Mouse (Mus musculus): Measurements from ENCODE around the gene P3h4.

Gene P3h4

DNA sequence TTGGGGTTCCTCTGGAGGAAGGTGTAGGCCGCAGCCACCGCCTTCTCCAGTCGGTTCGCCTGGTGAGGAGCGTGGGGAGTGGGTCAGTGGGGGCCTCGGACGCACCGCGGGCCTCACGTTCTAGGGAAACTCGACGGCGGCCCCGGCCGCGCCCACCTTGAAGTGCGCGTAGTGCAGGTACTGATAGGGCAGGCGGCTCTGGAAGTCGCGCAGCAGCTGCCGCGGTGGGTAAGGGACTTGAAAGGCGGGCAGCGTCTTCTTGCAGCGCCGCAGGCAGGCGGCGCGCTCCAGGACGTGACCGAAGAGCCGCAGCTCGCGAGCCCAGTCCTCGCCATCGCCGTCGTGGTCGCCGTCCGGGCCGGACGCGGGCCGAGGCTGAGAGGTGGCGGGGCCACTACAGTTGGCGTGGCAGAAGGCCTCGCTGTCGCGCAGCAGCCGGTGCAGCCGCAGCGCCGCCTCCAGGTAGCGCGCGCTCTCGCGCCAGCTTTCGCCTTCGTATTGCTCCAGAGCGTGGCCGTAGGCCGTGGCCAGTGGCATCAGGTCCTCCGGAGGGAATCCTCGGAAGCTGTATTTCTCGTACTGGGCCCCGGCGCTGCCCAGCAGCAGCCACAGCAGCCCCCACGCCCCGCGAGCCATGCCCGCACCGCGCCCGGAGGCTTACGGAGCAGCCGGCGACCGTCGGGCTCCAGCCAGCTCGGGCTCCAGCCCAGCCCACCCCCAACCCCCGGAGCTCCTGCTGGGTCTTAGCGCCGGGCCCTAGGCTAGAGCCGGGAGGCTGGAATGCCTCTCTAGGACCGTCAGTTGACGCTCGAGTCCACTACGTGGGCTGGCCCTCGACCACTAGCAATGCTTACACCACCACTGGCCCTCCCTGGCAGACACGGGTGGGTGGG, at the start of gene P3h4:
P3h4 (minus strand) TSS at position 816 of the 893 bp plus-strand sequence.
- DNase-seq (ENCODE audit: low spot score) = peak; percentile 88

DNA sequence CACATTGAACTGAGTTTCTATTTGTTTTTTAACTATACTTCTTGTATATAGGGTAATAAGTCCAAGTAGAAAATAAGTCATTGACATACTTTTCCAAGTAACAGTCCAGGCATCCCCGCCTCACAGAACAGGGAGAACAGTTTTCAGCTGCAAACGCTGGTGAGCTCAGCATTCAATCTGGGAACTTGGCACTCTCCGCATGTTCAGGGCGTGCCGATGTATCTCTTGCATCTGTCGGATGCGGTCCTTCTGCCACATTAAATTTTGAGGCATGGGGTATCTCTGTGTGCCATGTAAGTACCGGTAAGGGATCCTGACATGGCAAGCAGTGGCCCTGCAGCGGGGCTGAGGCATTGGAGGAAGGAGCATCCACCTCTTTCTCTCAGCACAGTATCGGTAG, 48.1 kb upstream of the P3h4 start:
- DNase-seq (ENCODE audit: low spot score) = no peak

- DNase-seq (ENCODE audit: low spot score) = no peak
Observed at GRCm38 (mm10) chr11:100457711-100458110, 43.1 kb upstream of the P3h4 start.

- DNase-seq (ENCODE audit: low spot score) = no peak
Observed at GRCm38 (mm10) chr11:100457247-100457646, 42.6 kb upstream of the P3h4 start.

- DNase-seq (ENCODE audit: low spot score) = no peak
Observed at GRCm38 (mm10) chr11:100442625-100443024, 28.0 kb upstream of the P3h4 start.

GRCm38 (mm10) chr11:100441797-100442196, 27.2 kb upstream of the P3h4 start, which contains the start of the genes Nt5c3b and Klhl10:
Gene Nt5c3b (minus strand): TSS chr11:100441808.
Gene Klhl10 (plus strand): TSS chr11:100441917.
- no peak for DNase-seq (ENCODE audit: low spot score)

DNA sequence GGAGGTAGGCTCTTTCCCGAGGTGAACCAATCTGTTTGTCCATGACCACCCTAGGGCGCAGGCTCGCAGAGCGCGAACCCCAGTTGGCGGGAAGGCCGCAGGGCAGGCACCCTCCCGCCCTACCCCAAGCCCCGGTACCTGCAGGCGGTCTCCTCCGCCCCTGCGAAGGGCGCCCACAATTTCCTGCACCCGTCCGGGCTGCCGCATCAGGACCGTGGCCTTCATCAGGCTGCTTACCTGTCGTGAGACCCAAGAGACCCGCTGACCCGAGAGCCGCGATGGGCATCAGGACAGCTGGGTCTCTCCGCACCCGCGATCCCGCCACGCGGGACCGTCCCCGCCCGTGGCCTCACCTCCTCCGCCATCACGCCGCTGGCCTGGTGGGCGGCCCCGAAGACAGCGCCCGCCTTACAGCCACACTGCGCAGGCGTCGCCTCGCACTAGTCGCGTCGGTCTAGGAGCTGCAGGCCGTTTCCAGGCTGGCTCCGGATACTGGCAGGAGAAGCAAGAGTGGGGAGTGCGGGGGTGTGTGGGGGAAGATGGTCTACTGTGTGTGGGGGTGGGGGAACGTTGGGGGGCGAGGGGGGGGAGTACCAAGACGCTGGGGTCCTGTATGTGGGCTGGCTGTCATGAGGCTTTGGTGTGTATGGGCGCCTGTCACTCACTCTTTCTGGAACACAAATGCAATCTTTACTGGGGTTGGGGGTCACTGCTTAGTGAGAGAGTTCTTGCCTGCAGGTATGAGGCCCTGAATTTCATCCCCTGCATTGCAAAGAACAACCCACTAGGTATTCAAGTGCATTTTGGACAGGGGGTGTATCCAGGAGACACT, 26.3 kb upstream of the P3h4 start:
- peak; percentile 92 for DNase-seq (ENCODE audit: low spot score)

DNA sequence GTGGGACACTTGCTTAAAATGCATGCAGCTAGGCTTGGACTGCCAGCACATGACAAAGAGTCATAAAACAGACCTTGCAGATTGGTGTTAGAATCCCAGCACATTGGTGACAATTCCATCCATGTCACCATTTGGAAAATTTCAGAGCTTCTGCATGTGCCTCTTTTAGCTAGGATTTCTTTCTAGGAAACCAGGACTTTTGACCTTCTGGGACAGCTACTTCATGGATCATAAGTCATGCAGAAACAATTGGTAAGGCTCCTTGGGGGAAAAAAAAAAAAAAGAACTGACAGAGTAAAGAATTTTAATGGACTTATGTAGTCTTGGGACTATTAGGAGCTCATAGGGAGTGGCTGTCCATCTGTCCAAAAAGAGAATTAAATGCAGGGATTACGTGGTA, 23.3 kb upstream of the P3h4 start:
- no peak for DNase-seq (ENCODE audit: low spot score)

GRCm38 (mm10) chr11:100435678-100436246, 21.1 kb upstream of the P3h4 start:
- peak; percentile 45 for DNase-seq (ENCODE audit: low spot score)

DNA sequence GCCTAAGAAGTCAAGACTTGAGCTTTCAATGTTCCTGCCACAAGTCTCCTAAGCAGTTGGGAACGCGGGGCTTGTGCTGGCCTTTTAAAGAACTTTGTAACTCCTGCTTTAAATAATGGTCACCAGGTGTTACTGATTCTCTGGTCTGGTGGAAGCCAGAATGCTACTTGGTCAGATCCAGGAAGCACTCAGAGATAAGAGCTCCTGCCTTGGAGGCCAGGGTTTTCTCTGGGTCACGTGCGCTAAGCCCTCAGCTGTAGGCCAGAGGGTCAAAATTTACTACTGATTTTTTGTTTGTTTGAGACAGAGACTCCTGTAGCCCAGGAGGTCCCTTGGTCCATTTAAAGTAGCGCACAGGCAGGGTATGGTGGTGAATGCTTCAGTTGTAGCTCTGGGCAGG, 17.4 kb upstream of the P3h4 start:
- DNase-seq (ENCODE audit: low spot score) = no peak

- DNase-seq (ENCODE audit: low spot score) = no peak
Observed at GRCm38 (mm10) chr11:100430052-100430451, 15.4 kb upstream of the P3h4 start.

GRCm38 (mm10) chr11:100428612-100429199, 14.1 kb upstream of the P3h4 start:
- peak; percentile 90 for DNase-seq (ENCODE audit: low spot score)

GRCm38 (mm10) chr11:100426820-100427219, 12.2 kb upstream of the P3h4 start:
- no peak for DNase-seq (ENCODE audit: low spot score)

- DNase-seq (ENCODE audit: low spot score) = peak; percentile 88
Observed at GRCm38 (mm10) chr11:100425851-100426250, 11.2 kb upstream of the P3h4 start.

- no peak for DNase-seq (ENCODE audit: low spot score)
Observed at GRCm38 (mm10) chr11:100423836-100424235, 9.2 kb upstream of the P3h4 start.

DNA sequence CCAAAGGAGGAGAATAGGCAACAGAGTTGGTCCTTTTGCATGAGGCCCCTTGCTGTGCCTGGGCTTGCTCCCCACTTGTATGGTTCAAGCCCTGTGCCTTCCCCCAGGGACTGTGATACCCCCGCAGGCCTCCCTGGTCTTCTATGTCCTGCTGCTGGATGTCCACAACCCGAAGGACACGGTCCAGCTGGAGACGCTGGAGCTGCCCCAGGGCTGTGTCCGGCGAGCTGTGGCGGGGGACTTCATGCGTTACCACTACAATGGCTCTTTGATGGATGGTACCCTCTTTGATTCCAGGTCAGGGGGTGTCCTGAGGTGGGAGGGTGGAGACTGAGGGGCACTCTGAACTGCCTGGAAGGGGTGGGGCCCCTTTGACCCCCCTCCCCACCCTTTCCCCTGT, 6.9 kb upstream of the P3h4 start:
- DNase-seq (ENCODE audit: low spot score) = no peak

DNA sequence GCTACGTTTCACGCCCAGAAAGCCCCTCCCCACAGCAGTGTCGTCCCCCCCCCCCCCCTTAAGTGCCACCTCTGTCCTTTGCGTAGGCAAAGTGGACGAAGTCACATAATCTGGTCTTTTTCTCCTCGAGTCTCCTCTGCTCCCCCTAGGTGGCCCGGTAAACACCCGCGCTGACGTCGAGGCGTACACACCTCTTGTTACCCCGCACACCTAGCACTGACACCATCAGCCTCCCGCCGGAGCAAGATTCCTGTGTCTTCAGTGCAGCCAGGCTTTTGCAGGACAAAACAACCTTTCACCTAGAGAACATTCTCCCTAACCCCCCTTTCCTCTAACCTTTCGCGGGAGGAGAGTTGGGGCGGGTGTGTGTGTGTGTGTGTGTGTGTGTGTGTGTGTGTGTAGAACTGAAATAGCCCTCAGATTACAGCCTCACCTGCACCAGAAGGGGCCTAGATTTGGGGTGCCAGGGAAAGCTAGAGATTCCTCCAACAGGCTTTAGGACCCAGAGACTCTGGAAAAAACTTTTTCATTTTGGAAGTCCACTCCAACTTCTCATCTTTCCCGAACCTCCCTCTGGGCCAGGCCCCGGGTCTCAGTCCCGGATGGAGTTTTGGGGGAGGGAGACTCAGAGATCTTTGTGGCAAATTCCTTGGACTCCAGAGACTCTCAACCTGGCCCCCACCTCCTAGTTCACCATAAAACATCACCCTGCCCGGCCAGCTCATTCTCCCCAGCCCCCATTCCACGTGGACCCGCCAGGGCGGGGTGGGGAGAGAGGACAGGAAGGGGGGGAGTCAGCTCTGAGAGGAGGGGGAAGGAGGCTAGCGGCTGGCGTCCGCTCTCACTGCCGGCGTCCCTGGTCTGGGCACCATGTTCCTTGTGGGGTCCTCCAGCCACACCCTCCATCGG, 532 bp upstream of the P3h4 start, which contains the start of gene Fkbp10:
Fkbp10 (plus strand) TSS at position 784 of the 909 bp plus-strand sequence.
- peak; percentile 83 for DNase-seq (ENCODE audit: low spot score)

DNA sequence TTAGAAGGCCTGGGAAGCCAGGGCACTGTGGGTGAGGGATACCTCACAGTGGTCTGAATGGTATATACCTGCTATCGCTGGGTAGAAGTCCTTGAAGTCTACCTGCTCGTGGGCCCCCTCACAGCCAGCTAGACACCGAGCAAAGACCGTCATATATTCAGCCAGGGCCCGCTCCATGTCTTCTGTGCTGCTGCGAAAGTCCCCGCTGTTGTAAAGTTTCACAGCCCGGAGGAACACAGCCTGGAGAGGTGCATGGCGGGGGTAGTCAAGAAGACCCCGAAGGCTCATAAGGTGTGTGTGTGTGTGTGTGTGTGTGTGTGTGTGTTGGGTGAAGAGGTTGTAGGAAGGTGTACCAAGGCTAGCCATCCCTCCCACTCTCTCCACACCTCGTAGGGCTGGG, 1.1 kb downstream of the P3h4 start:
- DNase-seq (ENCODE audit: low spot score) = no peak

- no peak for DNase-seq (ENCODE audit: low spot score)
Observed at GRCm38 (mm10) chr11:100411736-100412135, 2.9 kb downstream of the P3h4 start.

DNA sequence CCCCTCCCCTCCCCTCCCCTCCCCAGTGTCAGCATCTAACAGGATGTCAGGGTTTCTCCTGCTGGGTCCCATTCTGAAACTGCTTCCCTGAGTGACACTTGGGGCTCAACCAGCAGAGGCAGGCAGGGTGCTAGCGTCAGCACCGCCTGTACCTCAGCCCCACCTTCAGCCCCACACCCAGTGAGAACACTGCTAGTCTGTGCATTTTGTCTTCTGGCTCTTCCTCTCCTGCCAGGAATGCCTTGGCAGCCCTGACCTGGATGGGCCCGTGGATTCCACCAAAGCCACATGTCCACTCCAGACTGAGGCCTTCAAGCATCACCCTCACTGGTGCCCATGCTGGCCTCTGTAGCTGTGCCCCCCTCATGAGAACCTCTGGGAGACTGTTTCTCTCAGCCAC, 5.0 kb downstream of the P3h4 start:
- DNase-seq (ENCODE audit: low spot score) = no peak
